Mouse (Mus musculus): ENCODE measurements at regions not wholly inside any gene's neighbourhood (a gene's known extent, or its start where the extent isn't known, plus 50 kb on each side); places are given as distances from the start of the nearest gene placed in this dataset.

DNA sequence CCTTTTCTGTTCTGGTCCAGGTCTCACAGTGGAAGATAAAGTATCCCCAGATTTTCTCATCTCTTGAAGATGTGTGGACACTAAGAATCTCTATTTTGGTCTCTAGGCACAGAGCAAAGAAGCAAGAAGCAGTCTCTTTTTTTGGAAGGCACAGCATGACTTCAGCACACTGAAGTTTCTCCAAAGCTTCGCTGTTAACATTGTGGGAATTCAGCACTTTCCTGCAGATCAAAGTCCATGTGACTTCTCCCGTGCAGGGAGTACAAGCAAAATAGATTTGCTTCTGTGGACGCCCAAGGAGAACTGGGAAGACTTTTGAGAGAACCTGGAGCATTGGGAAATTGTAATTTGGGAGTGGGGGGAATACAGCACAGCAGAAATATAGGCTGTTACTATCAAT is 56.4 kb upstream of the Mycbp2 start:
- TF ChIP-seq CTCF (IDR thresholded peaks at IDR 0.05; ENCODE audit: borderline replicate concordance, insufficient read depth, low read length): no peak
- TF ChIP-seq POLR2A (IDR thresholded peaks at IDR 0.05; ENCODE audit: low read depth, low read length): no peak
